Mouse (Mus musculus) thymus, postnatal 25 days (tissue): ENCODE data around the gene Smoc2.

Source experiments
- DNase-seq: peaks from one replicate; pipeline ENCODE4 v3.0.0; 2022

Smoc2 gene

GRCm38 (mm10) chr17:14353219-14354079 is 74.1 kb downstream of the Smoc2 start:
- no peak for DNase-seq

- DNase-seq = no peak
These were observed 82.2 kb downstream of the Smoc2 start for GRCm38 (mm10) chr17:14361511-14361910.

GRCm38 (mm10) chr17:14370476-14370875 is 91.2 kb downstream of the Smoc2 start:
- no peak for DNase-seq

GRCm38 (mm10) chr17:14371606-14372005 is 92.3 kb downstream of the Smoc2 start:
- no peak for DNase-seq

GRCm38 (mm10) chr17:14372324-14373145 is 93.2 kb downstream of the Smoc2 start:
- DNase-seq = peak; percentile 2

- DNase-seq = no peak
These were observed 99.6 kb downstream of the Smoc2 start for GRCm38 (mm10) chr17:14378692-14379446.

- no peak for DNase-seq
These were observed 100.2 kb downstream of the Smoc2 start for GRCm38 (mm10) chr17:14379518-14379917.

GRCm38 (mm10) chr17:14379966-14380365 is 100.7 kb downstream of the Smoc2 start:
- DNase-seq = no peak

- no peak for DNase-seq
These were observed 101.2 kb downstream of the Smoc2 start for GRCm38 (mm10) chr17:14380526-14380925.

GRCm38 (mm10) chr17:14381482-14381881 is 102.2 kb downstream of the Smoc2 start:
- no peak for DNase-seq

GRCm38 (mm10) chr17:14383981-14384380 is 104.7 kb downstream of the Smoc2 start:
- DNase-seq = no peak

- no peak for DNase-seq
These were observed 105.7 kb downstream of the Smoc2 start for GRCm38 (mm10) chr17:14384980-14385379.

- DNase-seq = no peak
These were observed 108.0 kb downstream of the Smoc2 start for GRCm38 (mm10) chr17:14387261-14387660.

GRCm38 (mm10) chr17:14392443-14392842 is 113.1 kb downstream of the Smoc2 start:
- no peak for DNase-seq

- no peak for DNase-seq
These were observed 115.6 kb downstream of the Smoc2 start for GRCm38 (mm10) chr17:14394861-14395260.

GRCm38 (mm10) chr17:14397456-14397855 is 118.2 kb downstream of the Smoc2 start:
- no peak for DNase-seq

GRCm38 (mm10) chr17:14398650-14399424 is 119.5 kb downstream of the Smoc2 start:
- no peak for DNase-seq

GRCm38 (mm10) chr17:14400960-14401359 is 121.7 kb downstream of the Smoc2 start:
- DNase-seq = no peak

- no peak for DNase-seq
These were observed 128.6 kb downstream of the Smoc2 start for GRCm38 (mm10) chr17:14407874-14408273.

GRCm38 (mm10) chr17:14412460-14412859 is 133.2 kb downstream of the Smoc2 start:
- DNase-seq = no peak

- no peak for DNase-seq
These were observed 135.2 kb downstream of the Smoc2 start for GRCm38 (mm10) chr17:14414511-14414910.

GRCm38 (mm10) chr17:14420460-14421046 is 141.2 kb downstream of the Smoc2 start:
- no peak for DNase-seq
